Mouse (Mus musculus) lung, postnatal 0 days (tissue): Measurements from ENCODE around the gene Cib4.

Experiments
- CTCF ChIP-seq: IDR thresholded peaks from 2 replicates; pipeline ENCODE4 v1.5.1; 2016; ENCODE audit warnings: antibody characterized with exemption, mild to moderate bottlenecking
- EP300 ChIP-seq: IDR thresholded peaks from 2 replicates; pipeline ENCODE4 v1.6.1; 2016; ENCODE audit warnings: antibody characterized with exemption, mild to moderate bottlenecking, control low read depth

DNA sequence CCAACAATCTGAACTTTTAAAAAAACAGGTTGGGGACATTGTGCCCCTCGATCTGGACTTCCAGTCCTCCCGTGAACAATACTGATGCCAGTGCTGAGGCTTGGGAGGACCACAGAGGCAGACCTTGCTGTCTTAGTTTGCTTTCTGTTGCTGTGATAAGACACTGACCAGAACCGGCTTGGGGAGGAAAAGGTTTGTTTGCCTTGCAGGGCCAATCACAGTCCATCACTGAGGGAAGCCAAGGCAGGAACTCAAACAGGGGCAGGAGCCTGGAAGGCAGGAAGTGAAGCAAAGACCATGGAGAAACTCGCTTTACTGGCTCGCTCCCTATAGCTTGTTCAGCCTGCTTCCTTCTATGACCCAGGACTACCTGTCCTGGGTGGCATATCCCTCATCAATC is 73.5 kb downstream of the Cib4 start:
- TF ChIP-seq CTCF, result no peak
- TF ChIP-seq EP300, result no peak
